Mouse (Mus musculus): Measurements from ENCODE around the gene Fancc. TPM values are rescaled to one million over a fixed set of nuclear protein-coding genes. Genes with fewer than 3 reads are reported as not detected.

Gene Fancc
- polyA plus RNA-seq, 1 experiment from 2014 or later: 23.2 TPM

GRCm38 (mm10) chr13:63513374-63514098, 16.5 kb upstream of the Fancc start:
- whole genome bisulfite sequencing: 58% methylated on average over 26 of the region's 26 CpGs
- peaks cover 96% of the 10 kb centered on the region for H3K36me3 ChIP-seq
- no peak overlapping the region for H3K4me3 ChIP-seq
- no peak for ATAC-seq (ENCODE audit: low FRiP score, low read depth)
- no peaks in the 10 kb centered on the region for H3K27me3 ChIP-seq
- no peak overlapping the region for H3K27ac ChIP-seq
- peaks cover 35% of the 10 kb centered on the region for H3K4me1 ChIP-seq
- H3K9ac ChIP-seq: no peak overlapping the region
- no peak overlapping the region for H3K4me2 ChIP-seq (replicated peaks)
- H3K9me3 ChIP-seq: no peaks in the 10 kb centered on the region

- H3K4me1 ChIP-seq: peaks cover 35% of the 10 kb centered on the region
- H3K4me3 ChIP-seq: no peak overlapping the region
- H3K9me3 ChIP-seq: 0 out of 2 replicates have a peak, but pooled peaks cover 3% of the 10 kb centered on the region
- no peak overlapping the region for H3K9ac ChIP-seq
- no peak for ATAC-seq (ENCODE audit: low FRiP score, low read depth)
- no peaks in the 10 kb centered on the region for H3K27me3 ChIP-seq
- no peak overlapping the region for H3K4me2 ChIP-seq (replicated peaks)
- 35% methylated on average over 6 of the region's 6 CpGs for WGBS
- H3K27ac ChIP-seq: no peak overlapping the region
- H3K36me3 ChIP-seq: peaks cover 94% of the 10 kb centered on the region
Observed at GRCm38 (mm10) chr13:63512411-63512810, 15.3 kb upstream of the Fancc start.

GRCm38 (mm10) chr13:63507821-63508220, 10.7 kb upstream of the Fancc start:
- Histone ChIP-seq H3K4me2 (replicated peaks) (no peak overlapping the region), H3K27me3 (no peaks in the 10 kb centered on the region), H3K9me3 (0 out of 2 replicates have a peak, but pooled peaks cover 3% of the 10 kb centered on the region), H3K36me3 (peaks cover 51% of the 10 kb centered on the region), H3K4me1 (peaks cover 9% of the 10 kb centered on the region; the same call in 1 of the 2 replicates), H3K4me3 (no peak overlapping the region), H3K27ac (no peak overlapping the region), H3K9ac (no peak overlapping the region)
- 91% methylated on average over 5 of the region's 5 CpGs for WGBS
- ATAC-seq (ENCODE audit: low FRiP score, low read depth): no peak

GRCm38 (mm10) chr13:63507001-63507556, 10.0 kb upstream of the Fancc start:
- no peak for ATAC-seq (ENCODE audit: low FRiP score, low read depth)
- Histone ChIP-seq H3K4me3 (no peak overlapping the region), H3K4me2 (replicated peaks) (no peak overlapping the region), H3K4me1 (peaks cover 7% of the 10 kb centered on the region; the same call in 1 of the 2 replicates), H3K9me3 (0 out of 2 replicates have a peak, but pooled peaks cover 3% of the 10 kb centered on the region), H3K36me3 (peaks cover 43% of the 10 kb centered on the region), H3K27me3 (no peaks in the 10 kb centered on the region), H3K27ac (0 out of 2 replicates have a peak overlapping the region, but pooled peaks have one; percentile 39), H3K9ac (no peak overlapping the region)
- 75% methylated on average over 6 of the region's 6 CpGs for WGBS

GRCm38 (mm10) chr13:63506364-63506763, 9.3 kb upstream of the Fancc start:
- Histone ChIP-seq H3K4me2 (replicated peaks) (no peak overlapping the region), H3K4me1 (peaks cover 2% of the 10 kb centered on the region; the same call in 1 of the 2 replicates), H3K36me3 (peaks cover 36% of the 10 kb centered on the region), H3K27ac (no peak overlapping the region), H3K4me3 (no peak overlapping the region), H3K27me3 (no peaks in the 10 kb centered on the region), H3K9me3 (0 out of 2 replicates have a peak, but pooled peaks cover 3% of the 10 kb centered on the region), H3K9ac (no peak overlapping the region)
- WGBS: 31% methylated on average over 1 of the region's 1 CpGs
- no peak for ATAC-seq (ENCODE audit: low FRiP score, low read depth)

- H3K4me3 ChIP-seq: no peak overlapping the region
- ATAC-seq (ENCODE audit: low FRiP score, low read depth): no peak
- H3K9ac ChIP-seq: no peak overlapping the region
- H3K4me1 ChIP-seq: no peaks in the 10 kb centered on the region
- no peak overlapping the region for H3K4me2 ChIP-seq (replicated peaks)
- no peaks in the 10 kb centered on the region for H3K27me3 ChIP-seq
- no peak overlapping the region for H3K27ac ChIP-seq
- H3K36me3 ChIP-seq: peaks cover 2% of the 10 kb centered on the region
- WGBS: 94% methylated on average over 2 of the region's 2 CpGs
- no peaks in the 10 kb centered on the region for H3K9me3 ChIP-seq
Observed at GRCm38 (mm10) chr13:63502391-63502790, 5.3 kb upstream of the Fancc start.

- Histone ChIP-seq H3K27ac (no peak overlapping the region), H3K9ac (no peak overlapping the region), H3K4me1 (peaks cover 10% of the 10 kb centered on the region), H3K4me3 (no peak overlapping the region), H3K4me2 (replicated peaks) (no peak overlapping the region), H3K36me3 (no peaks in the 10 kb centered on the region), H3K9me3 (no peaks in the 10 kb centered on the region), H3K27me3 (no peaks in the 10 kb centered on the region)
- WGBS: 85% methylated on average over 2 of the region's 2 CpGs
- ATAC-seq (ENCODE audit: low FRiP score, low read depth): no peak
Observed at GRCm38 (mm10) chr13:63499489-63499888, 2.4 kb upstream of the Fancc start.

GRCm38 (mm10) chr13:63487707-63488042, 9.4 kb downstream of the Fancc start:
- no peaks in the 10 kb centered on the region for H3K36me3 ChIP-seq
- H3K4me3 ChIP-seq: no peak overlapping the region
- peaks cover 6% of the 10 kb centered on the region; the same call in 1 of the 2 replicates for H3K4me1 ChIP-seq
- H3K27ac ChIP-seq: no peak overlapping the region
- no peaks in the 10 kb centered on the region for H3K9me3 ChIP-seq
- no peak for ATAC-seq (ENCODE audit: low FRiP score, low read depth)
- WGBS: 63% methylated on average over 7 of the region's 7 CpGs
- H3K4me2 ChIP-seq (replicated peaks): no peak overlapping the region
- no peak overlapping the region for H3K9ac ChIP-seq
- H3K27me3 ChIP-seq: no peaks in the 10 kb centered on the region

GRCm38 (mm10) chr13:63486791-63487706, 10.0 kb downstream of the Fancc start:
- Histone ChIP-seq H3K27ac (no peak overlapping the region), H3K4me1 (peaks cover 6% of the 10 kb centered on the region; the same call in 1 of the 2 replicates), H3K4me2 (replicated peaks) (no peak overlapping the region), H3K9ac (no peak overlapping the region), H3K36me3 (no peaks in the 10 kb centered on the region), H3K9me3 (no peaks in the 10 kb centered on the region), H3K4me3 (no peak overlapping the region), H3K27me3 (no peaks in the 10 kb centered on the region)
- 43% methylated on average over 18 of the region's 18 CpGs for WGBS
- ATAC-seq (ENCODE audit: low FRiP score, low read depth): no peak

- Histone ChIP-seq H3K4me2 (replicated peaks) (no peak overlapping the region), H3K9ac (no peak overlapping the region), H3K36me3 (no peaks in the 10 kb centered on the region), H3K27me3 (no peaks in the 10 kb centered on the region), H3K4me1 (0 out of 2 replicates have a peak, but pooled peaks cover 3% of the 10 kb centered on the region), H3K9me3 (no peaks in the 10 kb centered on the region), H3K27ac (no peak overlapping the region), H3K4me3 (no peak overlapping the region)
- ATAC-seq (ENCODE audit: low FRiP score, low read depth): no peak
- WGBS: 70% methylated on average over 8 of the region's 8 CpGs
Observed at GRCm38 (mm10) chr13:63475356-63475755, 21.7 kb downstream of the Fancc start.

GRCm38 (mm10) chr13:63452898-63453297, 44.2 kb downstream of the Fancc start:
- Histone ChIP-seq H3K27ac (no peak overlapping the region), H3K4me3 (no peak overlapping the region), H3K36me3 (no peaks in the 10 kb centered on the region), H3K9me3 (no peaks in the 10 kb centered on the region), H3K27me3 (no peaks in the 10 kb centered on the region), H3K4me1 (peaks cover 12% of the 10 kb centered on the region), H3K4me2 (replicated peaks) (no peak overlapping the region), H3K9ac (no peak overlapping the region)
- 72% methylated on average over 5 of the region's 5 CpGs for WGBS
- ATAC-seq (ENCODE audit: low FRiP score, low read depth): no peak

GRCm38 (mm10) chr13:63451140-63451539, 45.9 kb downstream of the Fancc start:
- Histone ChIP-seq H3K27ac (no peak overlapping the region), H3K4me2 (replicated peaks) (no peak overlapping the region), H3K9me3 (no peaks in the 10 kb centered on the region), H3K4me3 (no peak overlapping the region), H3K9ac (no peak overlapping the region), H3K27me3 (no peaks in the 10 kb centered on the region), H3K36me3 (no peaks in the 10 kb centered on the region), H3K4me1 (peaks cover 12% of the 10 kb centered on the region)
- 8% methylated on average over 7 of the region's 7 CpGs for WGBS
- ATAC-seq (ENCODE audit: low FRiP score, low read depth): no peak
